Mouse (Mus musculus) thymus, adult 2 months (tissue): ENCODE results near the gene Fap. TPM values are rescaled to one million over a fixed set of nuclear protein-coding genes. Genes with fewer than 3 reads are reported as not detected.

Experiments
- DNase-seq: peaks from one replicate; pipeline ENCODE4 v3.0.0; 2021
- H3K27ac ChIP-seq: fragments of 200-500 bp; 2 replicates; pipeline ENCODE4 v1.5.1; 2012; ENCODE audit warnings: low read length, control low read depth; ENCODE audit not compliant: control insufficient read depth, insufficient read depth
- H3K27me3 ChIP-seq: fragments of 200-500 bp; 2 replicates; pipeline ENCODE4 v1.6.1; 2012; ENCODE audit warnings: mild to moderate bottlenecking, low read length, moderate library complexity, mixed read lengths; ENCODE audit not compliant: control insufficient read depth, insufficient read depth
- H3K36me3 ChIP-seq: fragments of 200-500 bp; 2 replicates; pipeline ENCODE4 v1.6.1; 2012; ENCODE audit warnings: mild to moderate bottlenecking, low read length, moderate library complexity; ENCODE audit not compliant: control insufficient read depth, insufficient read depth
- H3K4me1 ChIP-seq: fragments of 200-500 bp; replicated peaks from 2 replicates; pipeline ENCODE4 v1.6.1; 2012; ENCODE audit warnings: low read length; ENCODE audit not compliant: control insufficient read depth, insufficient read depth
- H3K4me3 ChIP-seq: fragments of 200-500 bp; 2 replicates; pipeline ENCODE4 v1.5.1; 2012; ENCODE audit warnings: mild to moderate bottlenecking, low read length, control low read depth, moderate library complexity; ENCODE audit not compliant: control insufficient read depth, insufficient read depth
- CTCF ChIP-seq: fragments of 200-500 bp; IDR thresholded peaks from 2 replicates; pipeline ENCODE4 v1.5.1; 2012; ENCODE audit warnings: mild to moderate bottlenecking, control low read depth, low read length, moderate library complexity, borderline replicate concordance; ENCODE audit not compliant: control insufficient read depth, poor library complexity, insufficient read depth; ENCODE audit errors: extremely low read depth
- POLR2A ChIP-seq: fragments of 200-500 bp; IDR thresholded peaks from 2 replicates; pipeline ENCODE4 v1.6.1; 2012; ENCODE audit warnings: mild to moderate bottlenecking, low read length, control low read depth, moderate library complexity; ENCODE audit not compliant: control insufficient read depth, poor library complexity, insufficient read depth; ENCODE audit errors: extremely low read depth
- WGBS: fragments of 180-500 bp; shearing (Covaris S2); methylation state at CpG from one replicate; pipeline ENCODE4 v1.1.7; 2018; 5-methylcytosine and 5-hydroxymethylcytosine counted together
- polyA plus RNA-seq: library from polyadenylated mRNA; depleted of rRNA; stranded (reverse); fragments of >200 nt; gene quantifications from 2 replicates; pipeline ENCODE4 v1.2.3, GENCODE M21; 2012

Fap gene
- polyA plus RNA-seq, 1 experiment = 0.58 TPM

DNA sequence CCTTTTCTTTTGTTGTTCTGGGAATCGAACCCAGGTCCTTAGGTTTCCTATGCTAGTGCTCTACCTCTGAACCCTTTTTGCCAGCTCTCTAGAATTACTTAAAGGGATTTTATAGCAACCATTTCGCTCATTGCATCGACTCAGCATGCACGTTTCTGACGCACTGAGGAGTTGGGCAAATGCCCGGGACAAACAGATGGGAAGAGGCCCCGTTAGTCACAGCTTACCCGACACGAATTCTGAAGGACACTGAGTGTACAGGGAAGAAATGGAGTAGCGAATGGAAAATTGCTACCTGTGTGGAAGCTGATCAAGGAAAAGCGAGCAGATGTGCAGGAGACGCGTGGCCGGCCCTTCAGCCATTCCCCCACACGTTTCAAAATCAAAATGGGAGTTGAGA lies 60.4 kb downstream of the Fap start:
- Histone ChIP-seq H3K36me3 (no peaks in the 10 kb centered on the region), H3K27me3 (no peaks in the 10 kb centered on the region), H3K4me3 (no peak overlapping the region), H3K4me1 (no peaks in the 10 kb centered on the region), H3K27ac (no peak overlapping the region)
- 97% methylated on average over 15 of the region's 15 CpGs for WGBS
- no peak for TF ChIP-seq POLR2A
- no peak for TF ChIP-seq CTCF
- no peak for DNase-seq

GRCm38 (mm10) chr2:62507130-62507529 lies 66.7 kb downstream of the Fap start:
- Histone ChIP-seq H3K4me1 (no peaks in the 10 kb centered on the region), H3K27me3 (no peaks in the 10 kb centered on the region), H3K27ac (no peak overlapping the region), H3K36me3 (no peaks in the 10 kb centered on the region), H3K4me3 (no peak overlapping the region)
- WGBS = 94% methylated on average over 5 of the region's 5 CpGs
- DNase-seq = no peak
- TF ChIP-seq CTCF (no peak), POLR2A (no peak)

DNA sequence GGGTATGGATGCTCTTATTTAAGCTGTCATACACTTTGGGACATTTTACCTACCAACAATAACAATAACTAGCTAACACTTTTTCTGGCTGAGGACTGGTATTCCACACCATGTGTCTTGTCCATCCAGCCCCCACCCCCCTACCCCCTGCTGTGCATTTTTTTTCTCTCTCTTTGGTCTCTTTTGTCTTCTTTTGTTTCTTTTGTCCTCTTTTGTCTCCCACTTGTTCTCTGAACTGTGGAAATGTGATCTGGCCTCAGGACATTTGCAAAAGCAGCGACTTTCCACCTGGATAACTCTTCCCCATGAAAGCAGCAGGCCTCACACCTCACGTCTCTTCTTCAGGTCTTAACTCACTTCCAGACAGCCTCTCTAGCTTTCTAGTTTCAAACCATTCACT lies 67.4 kb downstream of the Fap start:
- no peak overlapping the region for H3K27ac ChIP-seq
- WGBS = 95% methylated on average over 2 of the region's 2 CpGs
- DNase-seq = no peak
- no peaks in the 10 kb centered on the region for H3K36me3 ChIP-seq
- H3K27me3 ChIP-seq = no peaks in the 10 kb centered on the region
- TF ChIP-seq POLR2A (no peak), CTCF (no peak)
- no peaks in the 10 kb centered on the region for H3K4me1 ChIP-seq
- no peak overlapping the region for H3K4me3 ChIP-seq

DNA sequence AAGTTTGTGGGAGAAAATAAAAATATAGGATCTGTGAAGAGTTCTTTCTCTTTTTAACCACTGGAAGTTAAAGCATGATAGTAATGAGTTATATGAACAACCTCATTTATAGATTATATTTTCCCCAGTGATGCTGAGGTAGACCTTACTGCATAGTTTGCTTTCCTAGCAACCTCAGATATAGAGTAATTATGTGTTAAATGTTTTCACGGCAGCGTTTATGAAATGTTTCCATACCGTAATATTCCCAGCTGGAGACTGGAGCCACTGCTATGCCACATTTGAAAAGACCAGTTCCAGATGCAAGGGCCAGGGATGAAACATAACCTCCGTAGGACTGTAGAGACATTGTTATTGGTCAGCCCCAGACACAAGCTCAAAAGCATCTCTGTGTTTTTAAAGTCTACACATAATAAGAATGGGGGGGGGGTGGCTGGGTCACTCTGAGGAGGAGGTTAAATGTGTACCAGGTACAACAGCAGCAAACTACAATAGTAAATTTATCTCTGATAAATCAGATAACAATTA lies 69.5 kb downstream of the Fap start:
- WGBS = 97% methylated on average over 4 of the region's 4 CpGs
- H3K4me1 ChIP-seq = no peaks in the 10 kb centered on the region

GRCm38 (mm10) chr2:62503326-62503725 lies 70.5 kb downstream of the Fap start:
- Histone ChIP-seq H3K27me3 (no peaks in the 10 kb centered on the region), H3K36me3 (no peaks in the 10 kb centered on the region), H3K4me1 (no peaks in the 10 kb centered on the region), H3K4me3 (no peak overlapping the region), H3K27ac (no peak overlapping the region)
- 93% methylated on average over 5 of the region's 5 CpGs for WGBS
- no peak for DNase-seq
- no peak for TF ChIP-seq POLR2A
- no peak for TF ChIP-seq CTCF

More for the DNA sequence above, 69.5 kb downstream of the Fap start:
- Histone ChIP-seq H3K4me3 (no peak overlapping the region), H3K27ac (no peak overlapping the region), H3K36me3 (no peaks in the 10 kb centered on the region), H3K27me3 (no peaks in the 10 kb centered on the region)
- DNase-seq = no peak
- TF ChIP-seq CTCF = no peak
- TF ChIP-seq POLR2A = no peak

DNA sequence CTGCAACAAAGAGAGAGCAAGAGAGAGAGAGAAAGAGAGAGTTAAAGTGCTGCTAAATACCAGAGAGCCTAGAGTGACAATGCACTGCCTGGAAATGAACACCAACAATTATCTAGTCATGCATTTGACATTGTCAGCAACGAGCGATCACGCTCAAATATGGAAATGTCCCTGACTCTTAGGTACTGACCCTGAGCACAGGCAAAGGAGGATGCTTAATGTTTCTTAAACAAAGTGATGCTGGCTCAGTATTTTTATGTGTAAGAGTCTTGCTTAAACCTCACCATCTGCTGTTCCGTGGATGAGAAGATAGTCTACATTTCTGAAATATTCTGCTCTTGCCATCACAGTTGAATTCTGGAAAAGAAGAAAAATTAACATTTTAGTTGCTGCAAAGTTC lies 71.4 kb downstream of the Fap start:
- no peaks in the 10 kb centered on the region for H3K27me3 ChIP-seq
- no peak for DNase-seq
- H3K27ac ChIP-seq = no peak overlapping the region
- H3K4me1 ChIP-seq = no peaks in the 10 kb centered on the region
- H3K4me3 ChIP-seq = no peak overlapping the region
- TF ChIP-seq CTCF = no peak
- no peak for TF ChIP-seq POLR2A
- 94% methylated on average over 4 of the region's 4 CpGs for WGBS
- H3K36me3 ChIP-seq = no peaks in the 10 kb centered on the region

- Histone ChIP-seq H3K27me3 (no peaks in the 10 kb centered on the region), H3K36me3 (no peaks in the 10 kb centered on the region), H3K4me1 (no peaks in the 10 kb centered on the region), H3K4me3 (no peak overlapping the region), H3K27ac (no peak overlapping the region)
- WGBS = 89% methylated on average over 5 of the region's 5 CpGs
- no peak for DNase-seq
- TF ChIP-seq POLR2A (no peak), CTCF (no peak)
Measured at GRCm38 (mm10) chr2:62498821-62499220, 75.1 kb downstream of the Fap start.
